Mouse (Mus musculus): Measurements from ENCODE around the gene Tas2r136. TPM values are rescaled to one million over a fixed set of nuclear protein-coding genes. Genes with fewer than 3 reads are reported as not detected.

Gene Tas2r136
- polyA plus RNA-seq (2016; fragmentation: Nextera tagmentation; extraction: Ambion mirVana), result not detected in 2 replicates

- no peak for ATAC-seq (ENCODE audit: insufficient number of reproducible peaks, insufficient read depth, low FRiP score, low TSS enrichment)
- Histone ChIP-seq H3K9me3 (no peaks in the 10 kb centered on the region), H3K4me1 (no peaks in the 10 kb centered on the region), H3K27me3 (no peaks in the 10 kb centered on the region), H3K4me3 (no peak within 1 kb of the TSS), H3K36me3 (no peaks in the 10 kb centered on the region), H3K27ac (no peak within 1 kb of the TSS), H3K4me2 (replicated peaks) (no peak within 1 kb of the TSS), H3K9ac (no peak within 1 kb of the TSS)
Measured at GRCm38 (mm10) chr6:132778062-132778461, at the start of gene Tas2r136. TSS of gene Tas2r136 (minus strand) at chr6:132778162.

- H3K27ac ChIP-seq, result no peak within 1 kb of the TSS
- H3K27me3 ChIP-seq, result no peaks in the 10 kb centered on the region
- 92% methylated on average over 1 of the region's 1 CpGs for WGBS
Measured at GRCm38 (mm10) chr6:132802518-132802917, 24.6 kb upstream of the Tas2r136 start, which contains the start of gene Tas2r117. TSS of gene Tas2r117 (plus strand) at chr6:132802818.

GRCm38 (mm10) chr6:132795393-132795792 lies 17.4 kb upstream of the Tas2r136 start:
- Histone ChIP-seq H3K4me1 (no peaks in the 10 kb centered on the region), H3K27me3 (no peaks in the 10 kb centered on the region), H3K36me3 (no peaks in the 10 kb centered on the region), H3K9ac (no peak overlapping the region), H3K4me2 (replicated peaks) (no peak overlapping the region), H3K27ac (no peak overlapping the region), H3K9me3 (0 out of 2 replicates have a peak, but pooled peaks cover 7% of the 10 kb centered on the region), H3K4me3 (no peak overlapping the region)
- WGBS, result 25% methylated on average over 1 of the region's 1 CpGs
- no peak for ATAC-seq (ENCODE audit: insufficient number of reproducible peaks, insufficient read depth, low FRiP score, low TSS enrichment)

More at GRCm38 (mm10) chr6:132802518-132802917, 24.6 kb upstream of the Tas2r136 start, which contains the start of gene Tas2r117:
- Histone ChIP-seq H3K4me2 (replicated peaks) (no peak within 1 kb of the TSS), H3K9ac (no peak within 1 kb of the TSS), H3K4me3 (no peak within 1 kb of the TSS), H3K9me3 (no peaks in the 10 kb centered on the region), H3K4me1 (no peaks in the 10 kb centered on the region), H3K36me3 (no peaks in the 10 kb centered on the region)
- ATAC-seq (ENCODE audit: insufficient number of reproducible peaks, insufficient read depth, low FRiP score, low TSS enrichment), result no peak

GRCm38 (mm10) chr6:132761831-132762230 lies 16.1 kb downstream of the Tas2r136 start, which contains the start of gene Tas2r102:
TSS of gene Tas2r102 (plus strand) at chr6:132762131.
- 90% methylated on average over 2 of the region's 2 CpGs for WGBS
- no peak within 1 kb of the TSS for H3K4me2 ChIP-seq (replicated peaks)

GRCm38 (mm10) chr6:132754430-132754829 lies 23.5 kb downstream of the Tas2r136 start, which contains the start of gene Tas2r124:
TSS of gene Tas2r124 (plus strand) at chr6:132754730.
- ATAC-seq (ENCODE audit: insufficient number of reproducible peaks, insufficient read depth, low FRiP score, low TSS enrichment), result no peak
- WGBS, result 100% methylated on average over 1 of the region's 1 CpGs
- no peaks in the 10 kb centered on the region for H3K4me1 ChIP-seq
- H3K27ac ChIP-seq, result no peak within 1 kb of the TSS
- no peak within 1 kb of the TSS for H3K4me3 ChIP-seq
- H3K4me2 ChIP-seq (replicated peaks), result no peak within 1 kb of the TSS
- H3K9ac ChIP-seq, result no peak within 1 kb of the TSS
- H3K9me3 ChIP-seq, result no peaks in the 10 kb centered on the region
- H3K36me3 ChIP-seq, result no peaks in the 10 kb centered on the region
- no peaks in the 10 kb centered on the region for H3K27me3 ChIP-seq

More at GRCm38 (mm10) chr6:132761831-132762230, 16.1 kb downstream of the Tas2r136 start, which contains the start of gene Tas2r102:
- Histone ChIP-seq H3K27me3 (no peaks in the 10 kb centered on the region), H3K9ac (no peak within 1 kb of the TSS), H3K4me3 (no peak within 1 kb of the TSS), H3K4me1 (no peaks in the 10 kb centered on the region), H3K9me3 (no peaks in the 10 kb centered on the region), H3K27ac (no peak within 1 kb of the TSS), H3K36me3 (no peaks in the 10 kb centered on the region)
- ATAC-seq (ENCODE audit: insufficient number of reproducible peaks, insufficient read depth, low FRiP score, low TSS enrichment), result no peak

- H3K4me2 ChIP-seq (replicated peaks), result no peak overlapping the region
- H3K9ac ChIP-seq, result no peak overlapping the region
- H3K27ac ChIP-seq, result no peak overlapping the region
- no peaks in the 10 kb centered on the region for H3K27me3 ChIP-seq
- H3K9me3 ChIP-seq, result no peaks in the 10 kb centered on the region
- H3K4me3 ChIP-seq, result no peak overlapping the region
- no peak for ATAC-seq (ENCODE audit: insufficient number of reproducible peaks, insufficient read depth, low FRiP score, low TSS enrichment)
- no peaks in the 10 kb centered on the region for H3K36me3 ChIP-seq
- no peaks in the 10 kb centered on the region for H3K4me1 ChIP-seq
- 88% methylated on average over 2 of the region's 2 CpGs for WGBS
Measured at GRCm38 (mm10) chr6:132750206-132750605, 27.8 kb downstream of the Tas2r136 start.

- WGBS, result 79% methylated on average over 2 of the region's 2 CpGs
- H3K4me3 ChIP-seq, result no peak within 1 kb of the TSS
- no peak within 1 kb of the TSS for H3K27ac ChIP-seq
- H3K9ac ChIP-seq, result no peak within 1 kb of the TSS
- no peaks in the 10 kb centered on the region for H3K27me3 ChIP-seq
- H3K36me3 ChIP-seq, result no peaks in the 10 kb centered on the region
- no peak for ATAC-seq (ENCODE audit: insufficient number of reproducible peaks, insufficient read depth, low FRiP score, low TSS enrichment)
- H3K9me3 ChIP-seq, result no peaks in the 10 kb centered on the region
- H3K4me1 ChIP-seq, result no peaks in the 10 kb centered on the region
- H3K4me2 ChIP-seq (replicated peaks), result no peak within 1 kb of the TSS
Measured at GRCm38 (mm10) chr6:132737935-132738334, 40.0 kb downstream of the Tas2r136 start, which contains the start of gene Tas2r115. TSS of gene Tas2r115 (minus strand) at chr6:132738035.

Other genes with a start within 250 kb of the Tas2r136 start
- gene Prh1, start 208.4 kb downstream of the Tas2r136 start, polyA plus RNA-seq (2016; fragmentation: Nextera tagmentation; extraction: Ambion mirVana), result not detected in 2 replicates
- gene Prp2, start 182.2 kb downstream of the Tas2r136 start, polyA plus RNA-seq (2016; fragmentation: Nextera tagmentation; extraction: Ambion mirVana), result not detected in 2 replicates
- not detected in 2 replicates for gene A630073D07Rik, start 126.6 kb downstream of the Tas2r136 start, polyA plus RNA-seq (2016; fragmentation: Nextera tagmentation; extraction: Ambion mirVana)
- not detected in 2 replicates for gene Tas2r120, start 121.2 kb downstream of the Tas2r136 start, polyA plus RNA-seq (2016; fragmentation: Nextera tagmentation; extraction: Ambion mirVana)
- not detected in 2 replicates for gene Tas2r121, start 77.2 kb downstream of the Tas2r136 start, polyA plus RNA-seq (2016; fragmentation: Nextera tagmentation; extraction: Ambion mirVana)
- gene Tas2r122, start 66.2 kb downstream of the Tas2r136 start, polyA plus RNA-seq (2016; fragmentation: Nextera tagmentation; extraction: Ambion mirVana), result not detected in 2 replicates
- not detected in 2 replicates for gene Tas2r115, start 40.1 kb downstream of the Tas2r136 start, polyA plus RNA-seq (2016; fragmentation: Nextera tagmentation; extraction: Ambion mirVana)
- not detected in 2 replicates for gene Tas2r124, start 23.4 kb downstream of the Tas2r136 start, polyA plus RNA-seq (2016; fragmentation: Nextera tagmentation; extraction: Ambion mirVana)
- not detected in 2 replicates for gene Tas2r102, start 16.0 kb downstream of the Tas2r136 start, polyA plus RNA-seq (2016; fragmentation: Nextera tagmentation; extraction: Ambion mirVana)
- gene Tas2r117, start 24.7 kb upstream of the Tas2r136 start, polyA plus RNA-seq (2016; fragmentation: Nextera tagmentation; extraction: Ambion mirVana), result not detected in 2 replicates
- not detected in 2 replicates for gene Tas2r123, start 69.0 kb upstream of the Tas2r136 start, polyA plus RNA-seq (2016; fragmentation: Nextera tagmentation; extraction: Ambion mirVana)
- not detected in 2 replicates for gene Tas2r116, start 77.3 kb upstream of the Tas2r136 start, polyA plus RNA-seq (2016; fragmentation: Nextera tagmentation; extraction: Ambion mirVana)
- not detected in 2 replicates for gene Tas2r110, start 89.8 kb upstream of the Tas2r136 start, polyA plus RNA-seq (2016; fragmentation: Nextera tagmentation; extraction: Ambion mirVana)
- not detected in 2 replicates for gene Tas2r113, start 114.8 kb upstream of the Tas2r136 start, polyA plus RNA-seq (2016; fragmentation: Nextera tagmentation; extraction: Ambion mirVana)
- not detected in 2 replicates for gene Tas2r125, start 131.5 kb upstream of the Tas2r136 start, polyA plus RNA-seq (2016; fragmentation: Nextera tagmentation; extraction: Ambion mirVana)
- gene Tas2r129, start 172.9 kb upstream of the Tas2r136 start, polyA plus RNA-seq (2016; fragmentation: Nextera tagmentation; extraction: Ambion mirVana), result not detected in 2 replicates
- not detected in 2 replicates for gene Tas2r131, start 179.8 kb upstream of the Tas2r136 start, polyA plus RNA-seq (2016; fragmentation: Nextera tagmentation; extraction: Ambion mirVana)
- gene Tas2r109, start 202.8 kb upstream of the Tas2r136 start, polyA plus RNA-seq (2016; fragmentation: Nextera tagmentation; extraction: Ambion mirVana), result not detected in 2 replicates